Mouse (Mus musculus): ENCODE measurements around the gene Cant1.

DNA sequence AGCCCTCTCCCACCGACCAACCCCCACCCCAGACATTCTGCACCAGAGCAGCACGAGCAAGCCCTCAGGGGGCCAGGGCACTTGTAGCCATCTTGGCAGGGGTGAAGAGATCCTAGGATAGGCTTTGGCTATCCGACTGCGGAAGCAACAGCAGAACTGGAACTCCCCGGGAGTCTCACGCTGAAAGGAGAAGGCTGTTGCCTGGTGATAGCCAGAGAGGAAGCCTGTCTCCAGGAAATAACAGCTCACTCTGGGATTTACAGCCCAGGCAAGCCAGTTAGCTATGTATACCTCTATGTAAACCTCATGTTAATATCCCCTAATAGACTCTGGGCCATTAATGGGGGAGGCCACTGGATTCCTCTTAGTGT lies 18.3 kb downstream of the Cant1 start:
- TF ChIP-seq CTCF (IDR thresholded peaks at IDR 0.05; ENCODE audit: low read depth) = no peak
- TF ChIP-seq EP300 (IDR thresholded peaks at IDR 0.05; ENCODE audit: low read depth) = no peak

Data from liver, embryonic 14.5 days (tissue).